Mouse (Mus musculus) testis, adult 2 months (tissue): ENCODE data around the gene Spats2l.

Experiments
- CTCF ChIP-seq: fragments of 200-500 bp; IDR thresholded peaks from 2 replicates; pipeline ENCODE4 v1.5.1; 2012; ENCODE audit warnings: low read depth, mild to moderate bottlenecking, inconsistent platforms, low read length, moderate library complexity; ENCODE audit not compliant: control insufficient read depth, insufficient read depth, insufficient replicate concordance
- POLR2A ChIP-seq: fragments of 200-500 bp; IDR thresholded peaks from 2 replicates; pipeline ENCODE4 v1.6.1; 2012; ENCODE audit warnings: low read depth, mild to moderate bottlenecking, inconsistent platforms, low read length, moderate library complexity; ENCODE audit not compliant: control insufficient read depth

- no peak for TF ChIP-seq CTCF
- no peak for TF ChIP-seq POLR2A
Measured at GRCm38 (mm10) chr1:57742266-57742665, 31.7 kb upstream of the Spats2l start.
